ENCODE assay signal across 17 mouse cellular contexts in the genomic region with DNA sequence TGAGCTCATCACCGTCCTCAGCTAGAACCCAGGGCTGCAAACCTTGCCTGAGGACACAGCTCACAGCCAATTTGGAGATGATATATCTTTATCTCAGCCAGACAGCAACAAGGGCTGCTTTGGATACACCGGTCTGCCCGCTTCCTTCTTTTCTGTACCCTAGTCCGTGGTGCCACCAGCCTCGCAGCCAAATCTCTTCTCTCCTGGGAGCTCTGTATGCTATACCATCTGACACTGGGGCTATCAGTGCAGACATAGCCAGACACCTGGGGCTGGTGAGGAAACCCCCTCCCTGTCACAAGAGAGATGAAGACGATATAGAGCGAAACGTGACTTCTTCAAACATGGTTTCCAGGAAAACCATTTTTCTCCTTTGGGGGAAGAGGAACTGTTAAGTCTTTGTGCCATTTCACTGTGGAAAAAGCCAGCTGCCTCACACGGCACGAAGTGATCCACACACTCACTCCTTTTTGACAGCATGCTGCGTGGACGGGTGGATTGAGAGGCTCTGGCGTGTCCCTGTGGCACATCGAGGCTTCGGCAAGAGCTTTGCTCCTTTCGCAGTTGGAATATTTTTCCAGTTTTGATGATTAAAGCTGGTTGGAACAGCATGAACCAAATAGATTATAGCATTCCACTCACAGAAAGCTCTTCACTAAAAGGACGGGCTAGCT. TPM values are rescaled to one million over a fixed set of nuclear protein-coding genes. Genes with fewer than 3 reads are reported as not detected.
"Had no signal": no experiment of that assay in that cellular context is flagged by ENCODE, and none has a peak within 500 bp of the region (broad histone marks: within the 10 kb centered on the region; RNA-seq: fewer than 3 reads in every experiment).

No protein-coding gene starts in this region.

- H3K4me3 ChIP-seq: kidney, embryonic 15.5 days; limb, embryonic 15.5 days; liver, embryonic 12.5 days; midbrain, embryonic 10.5 days; myocyte had no signal

- DNase-seq: kidney, postnatal 14 days; layer of hippocampus, adult 9-11 months; layer of hippocampus, postnatal 36 days; lung, embryonic 14.5 days; lung, postnatal 10 days; lung, postnatal 4 days; retina, postnatal 1 day; right cerebral cortex, postnatal 4 days; spleen, adult 18-20 months; thymus, adult 18-20 months; thymus, postnatal 14 days had no signal

- H3K36me3 ChIP-seq: kidney, embryonic 15.5 days; limb, embryonic 15.5 days; liver, embryonic 12.5 days; midbrain, embryonic 10.5 days had no signal

- H3K27ac ChIP-seq: kidney, embryonic 15.5 days; limb, embryonic 15.5 days; liver, embryonic 12.5 days; midbrain, embryonic 10.5 days had no signal

- H3K27me3 ChIP-seq: kidney, embryonic 15.5 days; limb, embryonic 15.5 days; liver, embryonic 12.5 days had no signal

- H3K9me3 ChIP-seq: kidney, embryonic 15.5 days; limb, embryonic 15.5 days; liver, embryonic 12.5 days; midbrain, embryonic 10.5 days had no signal

- H3K4me2 ChIP-seq: kidney, embryonic 15.5 days; limb, embryonic 15.5 days; liver, embryonic 12.5 days; lung, embryonic 14.5 days had no signal

- ATAC-seq: liver, embryonic 12.5 days had no signal

- H3K9ac ChIP-seq: kidney, embryonic 15.5 days; limb, embryonic 15.5 days; liver, embryonic 12.5 days; lung, embryonic 14.5 days had no signal

- H3K4me1 ChIP-seq: kidney, embryonic 15.5 days; liver, embryonic 12.5 days had no signal

RNA-seq across cellular contexts. Expression of gene Klhl29, which starts 11.4 kb away (rescaled TPM):
- total RNA-seq: megakaryocyte, adult 5-6 weeks had no signal
